Mouse (Mus musculus): ENCODE data around the gene Fadd.

DNA sequence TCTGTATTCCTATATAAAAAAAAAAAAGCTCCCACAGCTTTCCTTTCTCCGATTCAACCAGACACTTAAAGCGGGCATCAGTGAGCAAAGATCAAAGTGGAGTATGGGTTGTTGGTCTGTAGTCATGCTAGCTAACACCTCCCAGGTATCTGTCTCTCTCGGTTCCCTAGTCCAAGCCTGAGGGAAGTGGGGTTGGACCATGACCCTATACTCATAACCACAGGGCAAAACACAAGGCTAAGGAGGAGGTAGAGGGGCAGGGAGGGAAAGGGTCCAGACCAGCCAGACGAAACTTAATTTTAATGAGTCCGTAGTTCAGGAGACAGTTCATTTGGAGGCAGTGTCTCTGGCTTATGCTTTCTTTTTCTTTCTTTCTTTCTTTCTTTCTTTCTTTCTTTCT lies 10.0 kb downstream of the Fadd start:
- TF ChIP-seq POLR2A (IDR thresholded peaks at IDR 0.05; ENCODE audit: insufficient read depth, low read depth, low read length) (no peak), CTCF (IDR thresholded peaks at IDR 0.05) (no peak), EP300 (IDR thresholded peaks at IDR 0.05; ENCODE audit: insufficient read depth, low read depth, low read length) (no peak)
